Mouse (Mus musculus): ENCODE measurements around the gene Clmn.

DNA sequence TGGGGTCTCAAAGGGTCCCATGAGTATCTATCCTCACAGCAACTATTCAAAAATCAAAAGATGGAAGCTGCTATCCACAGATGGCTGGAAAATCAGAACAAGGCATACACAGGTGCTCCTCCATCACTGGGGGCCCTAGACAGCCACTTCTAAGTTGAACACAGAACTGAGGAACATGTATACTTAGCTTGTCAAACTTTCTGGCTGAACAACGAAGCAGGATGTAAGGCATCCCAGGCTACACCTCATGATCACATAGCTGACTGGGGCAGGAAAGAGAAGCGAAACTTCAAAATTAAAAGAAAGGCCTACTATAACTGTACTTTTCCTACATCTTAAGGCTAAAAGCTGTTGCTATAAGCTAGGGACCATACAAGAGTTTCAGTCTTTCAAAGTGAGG, 115.9 kb downstream of the Clmn start:
- no peak for TF ChIP-seq CTCF (IDR thresholded peaks at IDR 0.05; ENCODE audit: control insufficient read depth, insufficient read depth, insufficient read length)
- no peak for TF ChIP-seq USF1 (IDR thresholded peaks at IDR 0.05; ENCODE audit: low read depth)
- no peak for TF ChIP-seq CEBPB (IDR thresholded peaks at IDR 0.05; ENCODE audit: low read depth)
- no peak for TF ChIP-seq MYOG (IDR thresholded peaks at IDR 0.05; ENCODE audit: control insufficient read depth, extremely low read depth, insufficient read length)
- TF ChIP-seq MYOD1 (IDR thresholded peaks at IDR 0.05; ENCODE audit: control insufficient read depth, insufficient read length, low read depth), result no peak
- TF ChIP-seq MAX (IDR thresholded peaks at IDR 0.05), result no peak
